Mouse (Mus musculus): Measurements from ENCODE around the gene Snrpc.

- TF ChIP-seq CTCF (IDR thresholded peaks at IDR 0.05; ENCODE audit: low read depth, low read length) (no peak), POLR2A (IDR thresholded peaks at IDR 0.05; ENCODE audit: extremely low read depth, insufficient read depth, low read length) (no peak)
Observed at GRCm38 (mm10) chr17:27859131-27859530, 21.2 kb downstream of the Snrpc start.
